Mouse (Mus musculus) liver, embryonic 14.5 days (tissue): Measurements from ENCODE around the gene Nat8.
"Not testable (repeated sequence)": the region's sequence is repeated elsewhere in the genome, so short reads cannot be mapped to it uniquely, and the experiment has no call there.

ENCODE experiments used
- CTCF ChIP-seq: IDR thresholded peaks from 2 replicates; pipeline ENCODE4 v1.5.1; 2016; ENCODE audit warnings: antibody characterized with exemption, low read depth, control low read depth
- EP300 ChIP-seq: IDR thresholded peaks from 2 replicates; pipeline ENCODE4 v1.6.1; 2016; ENCODE audit warnings: antibody characterized with exemption, low read depth

GRCm38 (mm10) chr6:85843677-85844458 lies 12.0 kb upstream of the Nat8 start:
- TF ChIP-seq CTCF, EP300: not testable (repeated sequence)
